Mouse (Mus musculus): Measurements from ENCODE around the gene Iqcg. TPM values are rescaled to one million over a fixed set of nuclear protein-coding genes. Genes with fewer than 3 reads are reported as not detected.

Iqcg gene
- polyA plus RNA-seq (2016; fragmentation: Nextera tagmentation; extraction: Ambion mirVana) = 5.0 and 5.6 TPM in 2 replicates

- Histone ChIP-seq H3K4me1 (replicated peaks) (peaks cover 24% of the 10 kb centered on the region), H3K27ac (peak within 1 kb of the TSS; percentile 94), H3K4me3 (peak within 1 kb of the TSS; percentile 96), H3K36me3 (peaks cover 35% of the 10 kb centered on the region), H3K9me3 (no peaks in the 10 kb centered on the region), H3K27me3 (ENCODE audit: insufficient read depth, poor library complexity, severe bottlenecking) (no peaks in the 10 kb centered on the region)
- WGBS = under 1% methylated on average over 47 of the region's 47 CpGs
- DNase-seq (ENCODE audit: low spot score) = peak; percentile 91
These were observed at the start of gene Iqcg, which contains the start of gene Rpl35a for GRCm38 (mm10) chr16:33056095-33056785. Gene Iqcg, minus strand, starts transcription at chr16:33056218. Gene Rpl35a, plus strand, starts transcription at chr16:33056453.

GRCm38 (mm10) chr16:33085666-33086065 is 29.6 kb upstream of the Iqcg start:
- Histone ChIP-seq H3K4me3 (no peak overlapping the region), H3K9me3 (no peaks in the 10 kb centered on the region), H3K27me3 (ENCODE audit: insufficient read depth, poor library complexity, severe bottlenecking) (no peaks in the 10 kb centered on the region), H3K27ac (no peak overlapping the region), H3K4me1 (replicated peaks) (no peaks in the 10 kb centered on the region), H3K36me3 (peaks cover 74% of the 10 kb centered on the region)
- no peak for DNase-seq (ENCODE audit: low spot score)
- WGBS = 85% methylated on average over 8 of the region's 8 CpGs

DNA sequence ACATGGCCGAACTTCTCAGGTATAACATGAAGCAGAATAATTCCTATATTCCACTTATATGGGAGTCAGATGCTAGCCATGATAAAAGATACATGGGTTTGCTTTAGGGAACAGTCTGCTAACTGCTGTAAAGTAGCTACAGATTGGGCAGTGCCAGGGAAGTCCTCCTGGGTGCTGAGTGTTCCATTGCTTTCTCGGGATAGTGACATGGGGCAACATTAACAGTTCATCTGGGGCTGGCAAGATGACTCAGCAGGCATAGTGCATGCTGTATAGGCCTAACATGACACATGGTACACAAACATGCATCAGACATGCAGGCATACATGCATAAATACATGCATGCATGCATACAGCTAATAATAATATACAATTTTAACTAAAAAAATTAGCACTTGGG is 28.0 kb upstream of the Iqcg start:
- no peak for DNase-seq (ENCODE audit: low spot score)
- no peaks in the 10 kb centered on the region for H3K27me3 ChIP-seq (ENCODE audit: insufficient read depth, poor library complexity, severe bottlenecking)
- H3K4me3 ChIP-seq = no peak overlapping the region
- no peak overlapping the region for H3K27ac ChIP-seq
- no peaks in the 10 kb centered on the region for H3K9me3 ChIP-seq
- WGBS = 91% methylated on average over 2 of the region's 2 CpGs
- peaks cover 62% of the 10 kb centered on the region for H3K36me3 ChIP-seq
- H3K4me1 ChIP-seq (replicated peaks) = no peaks in the 10 kb centered on the region

- no peak overlapping the region for H3K4me3 ChIP-seq
- no peaks in the 10 kb centered on the region for H3K27me3 ChIP-seq (ENCODE audit: insufficient read depth, poor library complexity, severe bottlenecking)
- H3K27ac ChIP-seq = no peak overlapping the region
- DNase-seq (ENCODE audit: low spot score) = no peak
- H3K9me3 ChIP-seq = no peaks in the 10 kb centered on the region
- WGBS = 89% methylated on average over 6 of the region's 6 CpGs
- peaks cover 65% of the 10 kb centered on the region for H3K36me3 ChIP-seq
- H3K4me1 ChIP-seq (replicated peaks) = no peaks in the 10 kb centered on the region
These were observed 26.9 kb upstream of the Iqcg start for GRCm38 (mm10) chr16:33082951-33083350.

- DNase-seq (ENCODE audit: low spot score) = no peak
- H3K4me3 ChIP-seq = no peak overlapping the region
- no peak overlapping the region for H3K27ac ChIP-seq
- 97% methylated on average over 7 of the region's 7 CpGs for WGBS
- H3K36me3 ChIP-seq = peaks cover 72% of the 10 kb centered on the region
- no peaks in the 10 kb centered on the region for H3K4me1 ChIP-seq (replicated peaks)
- H3K27me3 ChIP-seq (ENCODE audit: insufficient read depth, poor library complexity, severe bottlenecking) = no peaks in the 10 kb centered on the region
- H3K9me3 ChIP-seq = no peaks in the 10 kb centered on the region
These were observed 24.0 kb upstream of the Iqcg start for GRCm38 (mm10) chr16:33080063-33080462.

- peaks cover 76% of the 10 kb centered on the region for H3K36me3 ChIP-seq
These were observed 21.1 kb upstream of the Iqcg start for GRCm38 (mm10) chr16:33077069-33077627.

GRCm38 (mm10) chr16:33076078-33076477 is 20.1 kb upstream of the Iqcg start:
- Histone ChIP-seq H3K9me3 (no peaks in the 10 kb centered on the region), H3K27ac (no peak overlapping the region), H3K36me3 (peaks cover 72% of the 10 kb centered on the region), H3K4me3 (no peak overlapping the region), H3K4me1 (replicated peaks) (no peaks in the 10 kb centered on the region), H3K27me3 (ENCODE audit: insufficient read depth, poor library complexity, severe bottlenecking) (no peaks in the 10 kb centered on the region)
- WGBS = 85% methylated on average over 6 of the region's 6 CpGs
- no peak for DNase-seq (ENCODE audit: low spot score)

More at GRCm38 (mm10) chr16:33077069-33077627, 21.1 kb upstream of the Iqcg start:
- no peak for DNase-seq (ENCODE audit: low spot score)
- Histone ChIP-seq H3K27me3 (ENCODE audit: insufficient read depth, poor library complexity, severe bottlenecking) (no peaks in the 10 kb centered on the region), H3K4me3 (no peak overlapping the region), H3K27ac (no peak overlapping the region), H3K4me1 (replicated peaks) (no peaks in the 10 kb centered on the region), H3K9me3 (no peaks in the 10 kb centered on the region)
- WGBS = 92% methylated on average over 5 of the region's 5 CpGs

DNA sequence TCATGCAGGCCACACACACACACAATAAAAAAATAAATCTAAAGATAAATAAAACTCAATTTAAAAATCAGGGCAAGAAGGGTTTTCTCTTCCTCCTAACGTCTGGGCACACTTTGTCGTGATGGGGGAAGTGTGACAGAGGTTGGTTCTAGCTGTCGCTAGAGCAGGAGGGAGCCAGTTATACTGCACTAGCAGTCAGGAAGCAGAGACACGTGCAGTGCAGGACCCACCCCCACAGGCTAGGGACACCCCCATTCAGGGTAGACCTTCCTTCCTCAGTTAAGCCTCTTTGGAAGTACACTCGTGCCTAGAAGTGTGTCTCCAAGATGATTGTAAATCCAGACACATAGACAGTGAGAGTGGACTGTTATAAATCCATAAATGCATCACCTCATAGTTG is 18.9 kb upstream of the Iqcg start:
- DNase-seq (ENCODE audit: low spot score) = no peak
- Histone ChIP-seq H3K4me1 (replicated peaks) (no peaks in the 10 kb centered on the region), H3K36me3 (peaks cover 80% of the 10 kb centered on the region), H3K4me3 (no peak overlapping the region), H3K9me3 (no peaks in the 10 kb centered on the region), H3K27me3 (ENCODE audit: insufficient read depth, poor library complexity, severe bottlenecking) (no peaks in the 10 kb centered on the region), H3K27ac (no peak overlapping the region)
- WGBS = 84% methylated on average over 5 of the region's 5 CpGs

DNA sequence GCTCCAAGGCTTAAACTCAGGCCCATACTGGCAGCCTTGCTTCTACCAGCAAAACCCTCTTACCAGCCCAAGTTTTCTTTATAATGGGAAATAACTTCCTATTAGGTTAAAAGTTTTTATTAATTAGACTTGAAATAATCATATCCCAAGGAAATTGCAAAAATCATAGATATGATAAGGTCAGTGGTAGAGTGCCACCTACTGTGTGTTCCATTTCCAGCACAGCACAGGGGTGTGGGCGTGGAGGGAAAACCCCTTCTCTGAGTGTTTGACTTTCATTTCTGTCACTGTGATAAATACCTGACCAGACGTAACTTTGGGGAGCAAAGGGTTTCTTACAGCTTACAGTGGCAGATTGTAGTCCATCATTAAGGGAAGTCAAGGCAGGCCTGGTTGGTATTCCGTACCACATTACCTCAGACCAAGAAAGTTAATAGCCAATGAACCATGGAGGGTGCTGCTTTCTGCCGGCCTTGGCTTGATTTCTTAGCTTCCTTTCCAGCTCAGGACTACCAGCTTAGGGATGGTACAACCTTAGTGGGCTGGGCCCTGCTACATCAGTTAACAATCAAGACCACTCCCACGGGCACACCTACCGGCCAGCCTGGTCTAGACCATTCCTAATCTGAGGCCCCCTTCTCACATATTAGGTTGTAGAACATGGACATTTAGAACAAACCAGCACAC is 17.0 kb upstream of the Iqcg start:
- 87% methylated on average over 6 of the region's 6 CpGs for WGBS
- Histone ChIP-seq H3K9me3 (no peaks in the 10 kb centered on the region), H3K36me3 (peaks cover 85% of the 10 kb centered on the region), H3K27ac (no peak overlapping the region), H3K27me3 (ENCODE audit: insufficient read depth, poor library complexity, severe bottlenecking) (no peaks in the 10 kb centered on the region), H3K4me1 (replicated peaks) (no peaks in the 10 kb centered on the region), H3K4me3 (no peak overlapping the region)
- no peak for DNase-seq (ENCODE audit: low spot score)

DNA sequence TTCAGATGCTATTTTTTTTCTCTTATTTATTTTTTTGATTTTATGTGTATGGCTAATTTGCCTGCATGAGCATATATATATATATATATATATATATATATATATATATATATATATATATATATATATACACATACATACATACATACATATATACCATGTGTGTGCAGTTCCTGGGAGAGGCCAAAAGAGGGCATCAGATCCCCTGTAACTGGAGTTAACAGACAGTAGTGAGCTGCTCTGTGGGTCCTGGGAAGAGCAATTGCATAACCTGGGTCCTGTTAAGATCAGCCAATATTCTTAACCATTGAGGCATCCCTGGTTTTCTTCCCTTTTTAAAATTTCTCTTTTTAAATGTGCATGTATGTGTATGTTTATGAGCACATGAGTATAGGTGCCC is 14.9 kb upstream of the Iqcg start:
- peaks cover 88% of the 10 kb centered on the region for H3K36me3 ChIP-seq

DNA sequence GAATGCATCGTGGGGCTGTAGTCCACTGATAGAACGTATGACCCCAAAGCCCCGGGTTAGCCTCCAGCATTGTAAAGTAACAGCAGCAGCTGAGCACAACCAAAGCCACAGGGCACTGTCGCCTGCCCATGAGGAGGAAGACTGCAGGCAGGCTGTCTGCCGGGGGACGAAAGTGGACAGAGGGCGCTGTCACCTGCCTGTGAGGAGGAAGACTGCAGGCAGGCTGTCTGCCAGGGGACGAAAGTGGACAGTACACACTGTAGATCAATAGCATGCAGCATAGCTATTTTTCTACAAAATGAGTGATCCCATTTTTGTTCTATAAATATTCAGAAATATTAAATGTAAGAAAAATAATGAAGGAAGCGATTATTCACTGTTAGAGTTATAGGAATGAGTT is 8.6 kb upstream of the Iqcg start:
- peaks cover 30% of the 10 kb centered on the region for H3K4me1 ChIP-seq (replicated peaks)
- 71% methylated on average over 9 of the region's 9 CpGs for WGBS
- no peak for DNase-seq (ENCODE audit: low spot score)
- no peaks in the 10 kb centered on the region for H3K27me3 ChIP-seq (ENCODE audit: insufficient read depth, poor library complexity, severe bottlenecking)
- peaks cover 53% of the 10 kb centered on the region for H3K36me3 ChIP-seq
- no peaks in the 10 kb centered on the region for H3K9me3 ChIP-seq
- H3K4me3 ChIP-seq = no peak overlapping the region
- no peak overlapping the region for H3K27ac ChIP-seq

More for the DNA sequence above, 14.9 kb upstream of the Iqcg start:
- Histone ChIP-seq H3K4me1 (replicated peaks) (no peaks in the 10 kb centered on the region), H3K27ac (no peak overlapping the region), H3K27me3 (ENCODE audit: insufficient read depth, poor library complexity, severe bottlenecking) (no peaks in the 10 kb centered on the region), H3K9me3 (no peaks in the 10 kb centered on the region), H3K4me3 (no peak overlapping the region)
- DNase-seq (ENCODE audit: low spot score) = no peak

DNA sequence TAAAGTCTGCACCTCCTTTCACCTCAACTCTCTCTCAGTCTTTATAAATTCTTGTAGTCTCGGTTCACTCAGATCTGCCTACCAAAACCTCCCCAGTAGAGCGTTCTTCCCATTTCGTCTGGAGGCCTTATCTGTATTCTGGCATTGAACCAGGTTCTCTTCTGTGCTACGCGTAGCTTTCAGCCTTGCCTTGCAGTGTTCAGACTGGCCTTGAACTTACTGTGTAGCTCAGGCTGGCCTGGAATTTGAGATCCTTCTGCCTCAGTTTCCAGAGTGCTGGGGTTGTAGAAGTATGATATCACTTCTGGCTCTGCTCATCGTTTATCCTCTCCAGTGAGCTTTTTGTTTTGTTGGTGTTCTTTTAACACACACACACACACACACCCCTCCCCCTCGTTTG is 7.2 kb upstream of the Iqcg start:
- H3K27me3 ChIP-seq (ENCODE audit: insufficient read depth, poor library complexity, severe bottlenecking) = no peaks in the 10 kb centered on the region
- 35% methylated on average over 7 of the region's 7 CpGs for WGBS
- H3K4me3 ChIP-seq = peak overlapping the region; percentile 92
- H3K36me3 ChIP-seq = peaks cover 53% of the 10 kb centered on the region
- no peaks in the 10 kb centered on the region for H3K9me3 ChIP-seq
- H3K27ac ChIP-seq = peak overlapping the region; percentile 93
- no peak for DNase-seq (ENCODE audit: low spot score)
- H3K4me1 ChIP-seq (replicated peaks) = peaks cover 41% of the 10 kb centered on the region

GRCm38 (mm10) chr16:33062682-33063131 is 6.7 kb upstream of the Iqcg start:
- H3K27ac ChIP-seq = peak overlapping the region; percentile 93
- peaks cover 53% of the 10 kb centered on the region for H3K36me3 ChIP-seq
- H3K27me3 ChIP-seq (ENCODE audit: insufficient read depth, poor library complexity, severe bottlenecking) = no peaks in the 10 kb centered on the region
- DNase-seq (ENCODE audit: low spot score) = no peak
- H3K4me3 ChIP-seq = peak overlapping the region; percentile 92
- H3K4me1 ChIP-seq (replicated peaks) = peaks cover 47% of the 10 kb centered on the region
- no peaks in the 10 kb centered on the region for H3K9me3 ChIP-seq
- under 1% methylated on average over 35 of the region's 35 CpGs for WGBS
